1 mouse cellular context compared by ENCODE assay signal in the genomic region with DNA sequence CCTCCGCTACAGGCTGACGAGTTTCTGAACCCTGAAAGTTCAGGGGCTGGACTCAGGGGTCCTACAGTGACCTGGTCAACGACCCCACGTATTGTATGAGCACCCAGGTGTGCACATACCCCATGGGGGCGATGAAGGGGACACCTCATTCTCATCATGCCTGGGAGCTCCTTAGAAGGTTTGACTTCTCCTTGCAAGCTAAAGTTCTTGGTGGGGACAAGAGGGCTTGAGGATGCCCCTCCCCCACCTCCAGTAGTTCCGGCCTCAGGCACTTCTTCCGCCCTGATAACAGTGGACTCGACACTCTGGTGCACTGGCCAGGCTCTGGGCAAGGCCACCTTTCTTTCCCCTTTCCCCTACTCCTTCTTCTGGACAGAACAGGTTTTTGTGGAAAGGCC.
TF ChIP-seq lines count a peak whose summit lies in the region.

No protein-coding gene starts in this region.

TF ChIP-seq in CH12.LX, 34 proteins besides CTCF, POLR2A, EP300 and RAD21:
- TF ChIP-seq TBP (conservative IDR thresholded peaks at IDR 0.05; ENCODE audit: low read depth, low read length): no peak
- no peak for TF ChIP-seq MXI1 (IDR thresholded peaks at IDR 0.05; ENCODE audit: low read depth, low read length)
- TF ChIP-seq ZMIZ1 (IDR thresholded peaks at IDR 0.05; ENCODE audit: low read depth, low read length): no peak
- no peak for TF ChIP-seq CHD1 (IDR thresholded peaks at IDR 0.05; ENCODE audit: low read depth, low read length)
- TF ChIP-seq ZC3H11A (IDR thresholded peaks at IDR 0.05; ENCODE audit: low read depth, low read length): no peak
- TF ChIP-seq HCFC1 (IDR thresholded peaks at IDR 0.05; ENCODE audit: low read depth, low read length): peak; percentile 27; the same call in 1 of the 2 replicates
- TF ChIP-seq MAX (IDR thresholded peaks at IDR 0.05; ENCODE audit: low read length): no peak
- no peak for TF ChIP-seq GABPA (IDR thresholded peaks at IDR 0.05; ENCODE audit: insufficient replicate concordance, low read depth, low read length)
- no peak for TF ChIP-seq PAX5 (IDR thresholded peaks at IDR 0.05; ENCODE audit: low read length)
- TF ChIP-seq ELF1 (IDR thresholded peaks at IDR 0.05; ENCODE audit: low read depth, low read length): peak; percentile 71
- no peak for TF ChIP-seq TCF12 (IDR thresholded peaks at IDR 0.05; ENCODE audit: low read depth, low read length)
- TF ChIP-seq USF1 (IDR thresholded peaks at IDR 0.05; ENCODE audit: low read depth, low read length): no peak
- TF ChIP-seq KAT2A (IDR thresholded peaks at IDR 0.05; ENCODE audit: insufficient replicate concordance, low read length): no peak
- no peak for TF ChIP-seq USF2 (conservative IDR thresholded peaks at IDR 0.05; ENCODE audit: low read depth, low read length)
- no peak for TF ChIP-seq UBTF (IDR thresholded peaks at IDR 0.05; ENCODE audit: low read depth, low read length)
- no peak for TF ChIP-seq SIN3A (IDR thresholded peaks at IDR 0.05; ENCODE audit: low read length)
- no peak for TF ChIP-seq MEF2A (IDR thresholded peaks at IDR 0.05; ENCODE audit: borderline replicate concordance, low read depth, low read length)
- no peak for TF ChIP-seq E2F4 (IDR thresholded peaks at IDR 0.05; ENCODE audit: insufficient replicate concordance, low read depth, low read length)
- TF ChIP-seq CHD2 (IDR thresholded peaks at IDR 0.05; ENCODE audit: low read length): peak; percentile 80; the same call in 1 of the 2 replicates
- no peak for TF ChIP-seq POLR2AphosphoS2 (IDR thresholded peaks at IDR 0.05; ENCODE audit: low read depth, low read length)
- TF ChIP-seq SMC3 (IDR thresholded peaks at IDR 0.05; ENCODE audit: low read depth, low read length): no peak
- no peak for TF ChIP-seq MAFK (IDR thresholded peaks at IDR 0.05; ENCODE audit: insufficient replicate concordance, low read length)
- no peak for TF ChIP-seq IRF4 (IDR thresholded peaks at IDR 0.05; ENCODE audit: low read depth, low read length)
- TF ChIP-seq NRF1 (IDR thresholded peaks at IDR 0.05; ENCODE audit: low read depth, low read length): no peak
